Mouse (Mus musculus): ENCODE results near the gene Fuk.

GRCm38 (mm10) chr8:110844941-110845340 lies 57.3 kb downstream of the Fuk start:
- no peak for TF ChIP-seq CTCF (IDR thresholded peaks at IDR 0.05; ENCODE audit: low read depth, low read length)
- TF ChIP-seq TAL1 (conservative IDR thresholded peaks at IDR 0.05; ENCODE audit: low read depth, low read length) = no peak

Data from G1E (cell line).